In genomic region chr12:56532986-56533495, GRCm38 (mm10) we compare ENCODE assay signal across 11 mouse cellular contexts. TPM values are rescaled to one million over a fixed set of nuclear protein-coding genes. Genes with fewer than 3 reads are reported as not detected.
DNase-seq lines count a peak whose midpoint lies in the region; ATAC-seq and TF ChIP-seq lines count a peak whose summit lies in the region.
"Had no signal": no experiment of that assay in that cellular context is flagged by ENCODE, and none has a peak within 500 bp of the region (broad histone marks: within the 10 kb centered on the region; RNA-seq: fewer than 3 reads in every experiment).

No protein-coding gene starts in this region.

- no peaks in the 10 kb centered on the region for H3K4me1 ChIP-seq in heart, postnatal 0 days (ENCODE audit: control insufficient read depth, insufficient read depth)
- no peaks in the 10 kb centered on the region for H3K4me1 ChIP-seq in forebrain, postnatal 0 days (ENCODE audit: insufficient read depth)
- peaks cover 14% of the 10 kb centered on the region; the same call in 1 of the 2 replicates for H3K4me1 ChIP-seq in midbrain, embryonic 16.5 days (ENCODE audit: control insufficient read depth, insufficient read depth, low read length)

- peaks cover 98% of the 10 kb centered on the region for H3K27me3 ChIP-seq in heart, postnatal 0 days (ENCODE audit: control insufficient read depth, insufficient read depth, low read length)
- peaks cover 77% of the 10 kb centered on the region for H3K27me3 ChIP-seq in forebrain, postnatal 0 days (ENCODE audit: insufficient read depth, low read length)
- H3K27me3 ChIP-seq in midbrain, embryonic 16.5 days (ENCODE audit: control insufficient read depth, insufficient read depth, low read depth, low read length), result peaks cover 42% of the 10 kb centered on the region

- 1% methylated on average over 49 of the region's 50 CpGs for WGBS in heart, postnatal 0 days
- WGBS in forebrain, postnatal 0 days, result under 1% methylated on average over 50 of the region's 50 CpGs
- under 1% methylated on average over 46 of the region's 50 CpGs for WGBS in midbrain, embryonic 16.5 days

- no peak for DNase-seq in heart, postnatal 0 days (ENCODE audit: low spot score)
- DNase-seq in heart, adult 8-10 months (ENCODE audit: low spot score), result no peak
- peak; percentile 63 for DNase-seq in R1 (ENCODE audit: low read depth, low spot score)
- peak; percentile 12 for DNase-seq in forebrain, postnatal 0 days
- DNase-seq in urinary bladder, postnatal 25 days (ENCODE audit: low spot score), result no peak
- DNase-seq: right cerebral cortex, postnatal 14 days had no signal

- no peak for ATAC-seq in heart, postnatal 0 days (ENCODE audit: insufficient read depth, low read depth)
- ATAC-seq in forebrain, postnatal 0 days, result no peak
- ATAC-seq in midbrain, embryonic 16.5 days, result 0 out of 2 replicates have a peak, but pooled peaks have one; percentile 13
- ATAC-seq in megakaryocyte, adult 5-6 weeks (ENCODE audit: poor library complexity, severe bottlenecking), result no peak
- no peak for ATAC-seq in monocyte, adult 5-6 weeks (replicated peaks; ENCODE audit: insufficient number of reproducible peaks, low FRiP score, low TSS enrichment, poor library complexity, severe bottlenecking)

- H3K4me3 ChIP-seq in heart, postnatal 0 days (ENCODE audit: low read depth, low read length), result peak overlapping the region; percentile 32
- H3K4me3 ChIP-seq in forebrain, postnatal 0 days (ENCODE audit: low read depth, low read length), result peak overlapping the region; percentile 28
- peak overlapping the region; percentile 34 for H3K4me3 ChIP-seq in midbrain, embryonic 16.5 days (ENCODE audit: low read depth, low read length)

- H3K9me3 ChIP-seq in heart, postnatal 0 days (replicated peaks; ENCODE audit: control insufficient read depth, low read length), result no peaks in the 10 kb centered on the region
- H3K9me3 ChIP-seq in forebrain, postnatal 0 days (ENCODE audit: low read length), result no peaks in the 10 kb centered on the region
- no peaks in the 10 kb centered on the region for H3K9me3 ChIP-seq in midbrain, embryonic 16.5 days (replicated peaks; ENCODE audit: control insufficient read depth, low read length, poor library complexity, severe bottlenecking)

- H3K36me3 ChIP-seq in heart, postnatal 0 days (replicated peaks; ENCODE audit: control insufficient read depth, insufficient read depth, low read length), result no peaks in the 10 kb centered on the region
- no peaks in the 10 kb centered on the region for H3K36me3 ChIP-seq in forebrain, postnatal 0 days (ENCODE audit: insufficient read depth)
- no peaks in the 10 kb centered on the region for H3K36me3 ChIP-seq in midbrain, embryonic 16.5 days (ENCODE audit: control insufficient read depth, insufficient read depth, low read length)

- H3K27ac ChIP-seq in heart, postnatal 0 days (ENCODE audit: low read depth), result no peak overlapping the region
- no peak overlapping the region for H3K27ac ChIP-seq in forebrain, postnatal 0 days (ENCODE audit: low read depth, low read length)
- H3K27ac ChIP-seq in midbrain, embryonic 16.5 days (ENCODE audit: low read length), result 0 out of 2 replicates have a peak overlapping the region, but pooled peaks have one; percentile 28

- TF ChIP-seq EP300 in heart, postnatal 0 days (IDR thresholded peaks at IDR 0.05; ENCODE audit: low read depth), result no peak

- H3K4me2 ChIP-seq in heart, postnatal 0 days (ENCODE audit: low read depth, low read length), result peak overlapping the region; percentile 34
- H3K4me2 ChIP-seq in forebrain, postnatal 0 days (ENCODE audit: low read depth), result 0 out of 2 replicates have a peak overlapping the region, but pooled peaks have one; percentile 10
- peak overlapping the region; percentile 37; the same call in 1 of the 2 replicates for H3K4me2 ChIP-seq in midbrain, embryonic 16.5 days (ENCODE audit: low read length)

- H3K9ac ChIP-seq in heart, postnatal 0 days (replicated peaks; ENCODE audit: low read depth, low read length), result no peak overlapping the region
- no peak overlapping the region for H3K9ac ChIP-seq in forebrain, postnatal 0 days
- H3K9ac ChIP-seq in midbrain, embryonic 16.5 days (ENCODE audit: low read depth, low read length), result peak overlapping the region; percentile 2; the same call in 1 of the 2 replicates

- TF ChIP-seq CTCF in heart, postnatal 0 days (IDR thresholded peaks at IDR 0.05; ENCODE audit: low read depth), result no peak
- TF ChIP-seq CTCF in forebrain, postnatal 0 days (IDR thresholded peaks at IDR 0.05; ENCODE audit: low read depth), result no peak

RNA-seq across cellular contexts. Expression of gene Nkx2-1, which starts 3.7 kb away (rescaled TPM):
- total RNA-seq in heart, postnatal 0 days (2014; rRNA removed; ENCODE audit: low replicate concordance), result not detected in 2 replicates
- 0.05 TPM in 2 replicates for polyA plus RNA-seq in heart, postnatal 0 days (2015; fragmentation: Nextera tagmentation; extraction: Ambion mirVana)
- total RNA-seq in heart, adult 8-10 months (2022), result not detected
- 2.9 and 10.3 TPM in 2 replicates for total RNA-seq in forebrain, postnatal 0 days (2014; rRNA removed)
- polyA plus RNA-seq in forebrain, postnatal 0 days (2015; fragmentation: Nextera tagmentation; extraction: Ambion mirVana), result 3.8 and 7.2 TPM in 2 replicates
- polyA plus RNA-seq in midbrain, embryonic 16.5 days (2015; fragmentation: Nextera tagmentation; extraction: Ambion mirVana), result 3.2 and 5.7 TPM in 2 replicates
- not detected in 2 replicates for total RNA-seq in megakaryocyte, adult 5-6 weeks (2015)
- total RNA-seq in megakaryocyte, adult 5-6 weeks (2017), result not detected in 2 replicates
- total RNA-seq in monocyte, adult 5-6 weeks (2017), result not detected in 3 replicates
- total RNA-seq: gastrocnemius, adult 8-10 months had no signal
- polyA plus RNA-seq: liver, embryonic 16.5 days had no signal

Comparison
In these comparisons a context has a peak if more than half of its experiments do, and no peak if none do; other contexts are left out.
1. DNase-seq: peak in R1 (single experiment) and forebrain, postnatal 0 days (single experiment); none in heart, postnatal 0 days (single experiment), heart, adult 8-10 months (single experiment) and urinary bladder, postnatal 25 days (single experiment).
2. Peak in every context shown above with its lines, with median percentiles within 50 percentile points of each other: H3K4me2 ChIP-seq and H3K4me3 ChIP-seq.